In the genomic region with DNA sequence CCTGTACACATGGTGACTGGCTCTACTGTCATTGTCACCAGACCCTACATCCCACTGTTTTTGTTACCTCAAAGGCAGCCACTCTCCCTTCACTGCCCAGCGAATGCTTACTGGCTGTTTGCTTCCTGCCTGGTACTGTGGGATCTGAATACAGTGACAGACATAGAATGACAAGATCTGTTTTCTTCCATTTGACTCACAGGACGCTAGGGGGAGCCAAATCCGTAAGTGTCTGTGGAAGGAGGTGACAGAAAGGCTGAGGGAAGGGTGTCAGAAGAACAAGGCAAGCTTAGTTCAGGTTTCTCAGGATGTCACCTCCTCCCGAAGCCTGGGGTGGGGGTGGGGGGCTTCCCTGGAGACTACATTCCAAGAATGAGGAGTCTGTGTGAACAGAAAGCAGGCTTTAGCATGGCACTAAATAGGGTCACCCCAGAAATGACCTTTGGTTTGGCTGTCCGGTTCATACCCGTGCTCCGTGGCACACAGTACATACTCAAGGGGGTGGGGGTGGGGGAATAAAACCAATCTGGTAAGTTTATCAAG, we compare ENCODE assay signal across 8 mouse cellular contexts. TPM values are rescaled to one million over a fixed set of nuclear protein-coding genes. Genes with fewer than 3 reads are reported as not detected.
DNase-seq lines count a peak whose midpoint lies in the region; ATAC-seq and TF ChIP-seq lines count a peak whose summit lies in the region.

No protein-coding gene starts in this region.

- H3K79me2 ChIP-seq in heart, adult 2 months (replicated peaks; ENCODE audit: control insufficient read depth, insufficient read depth, low read length) = no peaks in the 10 kb centered on the region

- TF ChIP-seq EP300 in heart, adult 2 months (IDR thresholded peaks at IDR 0.05; ENCODE audit: insufficient read depth, low read depth, low read length) = no peak

- intact Hi-C loops in heart, adult 2 months (cut with DNase I) = loop anchor here (1.0 to 10.0 kb wide), 6 partner anchors 111 to 974 kb away; no protein-coding TSS in a partner anchor

- no peaks in the 10 kb centered on the region for H3K36me3 ChIP-seq in embryonic facial prominence, embryonic 11.5 days (replicated peaks; ENCODE audit: control insufficient read depth, insufficient read depth, low read depth, low read length)
- H3K36me3 ChIP-seq in heart, adult 2 months (ENCODE audit: control insufficient read depth, insufficient read depth, low read length) = no peaks in the 10 kb centered on the region
- H3K36me3 ChIP-seq in limb, embryonic 13.5 days = no peaks in the 10 kb centered on the region
- no peaks in the 10 kb centered on the region for H3K36me3 ChIP-seq in midbrain, embryonic 15.5 days (replicated peaks)
- no peaks in the 10 kb centered on the region for H3K36me3 ChIP-seq in splenic B cell, adult 2 months (ENCODE audit: control insufficient read depth, insufficient read depth, low read length, poor library complexity, severe bottlenecking)

- 6% methylated on average over 7 of the region's 7 CpGs for WGBS in embryonic facial prominence, embryonic 11.5 days
- WGBS in heart, adult 2 months = 9% methylated on average over 7 of the region's 7 CpGs
- WGBS in limb, embryonic 13.5 days = 20% methylated on average over 7 of the region's 7 CpGs
- WGBS in midbrain, embryonic 15.5 days = 19% methylated on average over 7 of the region's 7 CpGs

- H3K9ac ChIP-seq in embryonic facial prominence, embryonic 11.5 days (replicated peaks; ENCODE audit: low read length) = no peak overlapping the region
- no peak overlapping the region for H3K9ac ChIP-seq in heart, adult 2 months (ENCODE audit: low read depth, low read length)
- no peak overlapping the region for H3K9ac ChIP-seq in limb, embryonic 13.5 days
- H3K9ac ChIP-seq in midbrain, embryonic 15.5 days = no peak overlapping the region

- TF ChIP-seq CTCF in heart, adult 2 months (IDR thresholded peaks at IDR 0.05) = peak; percentile 76

- no peak overlapping the region for H3K4me2 ChIP-seq in embryonic facial prominence, embryonic 11.5 days (ENCODE audit: low read depth, low read length)
- H3K4me2 ChIP-seq in limb, embryonic 13.5 days (replicated peaks) = peak overlapping the region; percentile 48
- peak overlapping the region; percentile 26 for H3K4me2 ChIP-seq in midbrain, embryonic 15.5 days

- DNase-seq in adrenal gland, postnatal 25 days = peak; percentile 61
- DNase-seq in embryonic facial prominence, embryonic 11.5 days (ENCODE audit: low spot score) = peak; percentile 85
- DNase-seq in heart, adult 2 months = peak; percentile 53
- peak; percentile 39 to 58 for DNase-seq in kidney, adult 8-10 months
- DNase-seq in splenic B cell, adult 2 months (ENCODE audit: low read depth, low spot score) = peak; percentile 78

- H3K27me3 ChIP-seq in embryonic facial prominence, embryonic 11.5 days (ENCODE audit: control insufficient read depth, insufficient read depth, low read length) = no peaks in the 10 kb centered on the region
- no peaks in the 10 kb centered on the region for H3K27me3 ChIP-seq in heart, adult 2 months (ENCODE audit: control insufficient read depth, insufficient read depth, low read length)
- H3K27me3 ChIP-seq in limb, embryonic 13.5 days = peaks cover 3% of the 10 kb centered on the region
- H3K27me3 ChIP-seq in midbrain, embryonic 15.5 days (replicated peaks) = no peaks in the 10 kb centered on the region
- H3K27me3 ChIP-seq in splenic B cell, adult 2 months (ENCODE audit: control insufficient read depth, insufficient read depth, low read length, poor library complexity, severe bottlenecking) = no peaks in the 10 kb centered on the region

- peak; percentile 72 for ATAC-seq in CD4-positive, CD25-positive, alpha-beta regulatory T cell, adult 4 months
- peak; percentile 80 for ATAC-seq in embryonic facial prominence, embryonic 11.5 days (replicated peaks; ENCODE audit: insufficient number of reproducible peaks, low FRiP score, low TSS enrichment, low read depth)
- ATAC-seq in limb, embryonic 13.5 days (ENCODE audit: low FRiP score, low read depth) = peak; percentile 57
- peak; percentile 88 for ATAC-seq in midbrain, embryonic 15.5 days (replicated peaks)

- no peaks in the 10 kb centered on the region for H3K4me1 ChIP-seq in embryonic facial prominence, embryonic 11.5 days (ENCODE audit: control insufficient read depth, insufficient read depth, low read length)
- H3K4me1 ChIP-seq in heart, adult 2 months (ENCODE audit: control insufficient read depth, insufficient read depth, low read length) = no peaks in the 10 kb centered on the region
- H3K4me1 ChIP-seq in limb, embryonic 13.5 days = 0 out of 2 replicates have a peak, but pooled peaks cover 13% of the 10 kb centered on the region
- no peaks in the 10 kb centered on the region for H3K4me1 ChIP-seq in midbrain, embryonic 15.5 days

- H3K9me3 ChIP-seq in embryonic facial prominence, embryonic 11.5 days (replicated peaks; ENCODE audit: control insufficient read depth, low read length) = no peaks in the 10 kb centered on the region
- H3K9me3 ChIP-seq in limb, embryonic 13.5 days = no peaks in the 10 kb centered on the region
- H3K9me3 ChIP-seq in midbrain, embryonic 15.5 days = no peaks in the 10 kb centered on the region

- no peak overlapping the region for H3K27ac ChIP-seq in embryonic facial prominence, embryonic 11.5 days (replicated peaks; ENCODE audit: low read depth, low read length)
- H3K27ac ChIP-seq in heart, adult 2 months = peak overlapping the region; percentile 65
- no peak overlapping the region for H3K27ac ChIP-seq in limb, embryonic 13.5 days
- H3K27ac ChIP-seq in midbrain, embryonic 15.5 days = 0 out of 2 replicates have a peak overlapping the region, but pooled peaks have one; percentile 12

- no peak overlapping the region for H3K4me3 ChIP-seq in embryonic facial prominence, embryonic 11.5 days (ENCODE audit: low read depth, low read length)
- H3K4me3 ChIP-seq in heart, adult 2 months = no peak overlapping the region
- H3K4me3 ChIP-seq in limb, embryonic 13.5 days = no peak overlapping the region
- H3K4me3 ChIP-seq in midbrain, embryonic 15.5 days = no peak overlapping the region

- TF ChIP-seq POLR2A in heart, adult 2 months (IDR thresholded peaks at IDR 0.05; ENCODE audit: insufficient read depth, low read depth, low read length) = no peak

RNA-seq across cellular contexts. Expression of a gene that starts 43.6 kb away (rescaled TPM):
- not detected for polyA plus RNA-seq in CD4-positive, CD25-positive, alpha-beta regulatory T cell, adult 4 months (2017; shearing (Covaris generic))
- total RNA-seq in adrenal gland, postnatal 25 days (2021) = 3.0 and 4.9 TPM in 2 replicates
- 3.8 and 3.9 TPM in 2 replicates for polyA plus RNA-seq in embryonic facial prominence, embryonic 11.5 days (2014; fragmentation: Nextera tagmentation; extraction: Ambion mirVana)
- total RNA-seq in heart, adult 2 months (2021) = 1 to 10 TPM; 4.3 to 4.6 TPM
- 4.9 and 7.0 TPM in 2 replicates for polyA plus RNA-seq in heart, adult 2 months (2012; rRNA removed)
- 22.9 and 33.4 TPM in 2 replicates for polyA plus RNA-seq in limb, embryonic 13.5 days (2015; fragmentation: Nextera tagmentation; extraction: Ambion mirVana)
- 2.2 and 2.5 TPM in 2 replicates for polyA plus RNA-seq in midbrain, embryonic 15.5 days (2015; fragmentation: Nextera tagmentation; extraction: Ambion mirVana)

Comparison
In these comparisons a context has a peak if more than half of its experiments do, and no peak if none do; other contexts are left out.
1. H3K27ac ChIP-seq: peak in heart, adult 2 months (single experiment) and midbrain, embryonic 15.5 days (single experiment); none in embryonic facial prominence, embryonic 11.5 days (single experiment) and limb, embryonic 13.5 days (single experiment).
2. Peak in every context shown above with its lines, with median percentiles within 50 percentile points of each other: ATAC-seq and DNase-seq.